Mouse (Mus musculus): ENCODE data around the gene Rrnad1.
"Not testable (repeated sequence)": the region's sequence is repeated elsewhere in the genome, so short reads cannot be mapped to it uniquely, and the experiment has no call there.

Rrnad1 gene

GRCm38 (mm10) chr3:87913891-87914290, 16.6 kb downstream of the Rrnad1 start:
- DNase-seq (ENCODE audit: low spot score): no peak

GRCm38 (mm10) chr3:87913491-87913890, 17.0 kb downstream of the Rrnad1 start:
- DNase-seq (ENCODE audit: low spot score): no peak

- DNase-seq (ENCODE audit: low spot score): peak; percentile 93
Measured at GRCm38 (mm10) chr3:87910573-87911141, 19.9 kb downstream of the Rrnad1 start.

GRCm38 (mm10) chr3:87909874-87910273, 20.6 kb downstream of the Rrnad1 start:
- DNase-seq (ENCODE audit: low spot score): peak; percentile 84

- DNase-seq (ENCODE audit: low spot score): peak; percentile 43
Measured at GRCm38 (mm10) chr3:87909381-87909780, 21.1 kb downstream of the Rrnad1 start.

GRCm38 (mm10) chr3:87907906-87908305, 22.6 kb downstream of the Rrnad1 start:
- DNase-seq (ENCODE audit: low spot score): no peak

- DNase-seq (ENCODE audit: low spot score): peak; percentile 42
Measured at GRCm38 (mm10) chr3:87906981-87907857, 23.3 kb downstream of the Rrnad1 start.

- DNase-seq (ENCODE audit: low spot score): peak; percentile 52
Measured at GRCm38 (mm10) chr3:87906601-87906980, 23.9 kb downstream of the Rrnad1 start.

- peak; percentile 95 for DNase-seq (ENCODE audit: low spot score)
Measured at GRCm38 (mm10) chr3:87905880-87906485, 24.5 kb downstream of the Rrnad1 start, which contains the start of gene Hdgf. Hdgf (plus strand) TSS chr3:87906321.

- no peak for DNase-seq (ENCODE audit: low spot score)
Measured at GRCm38 (mm10) chr3:87903821-87904220, 26.7 kb downstream of the Rrnad1 start.

- not testable (repeated sequence) for DNase-seq (ENCODE audit: low spot score)
Measured at GRCm38 (mm10) chr3:87901959-87902358, 28.6 kb downstream of the Rrnad1 start.

- DNase-seq (ENCODE audit: low spot score): no peak
Measured at GRCm38 (mm10) chr3:87901036-87901624, 29.4 kb downstream of the Rrnad1 start.

- DNase-seq (ENCODE audit: low spot score): no peak
Measured at GRCm38 (mm10) chr3:87899776-87900175, 30.7 kb downstream of the Rrnad1 start.

- no peak for DNase-seq (ENCODE audit: low spot score)
Measured at GRCm38 (mm10) chr3:87899266-87899665, 31.3 kb downstream of the Rrnad1 start.

GRCm38 (mm10) chr3:87893367-87893905, 37.1 kb downstream of the Rrnad1 start:
- no peak for DNase-seq (ENCODE audit: low spot score)

GRCm38 (mm10) chr3:87891481-87891880, 39.0 kb downstream of the Rrnad1 start:
- DNase-seq (ENCODE audit: low spot score): no peak

GRCm38 (mm10) chr3:87887400-87887799, 43.1 kb downstream of the Rrnad1 start:
- DNase-seq (ENCODE audit: low spot score): not testable (repeated sequence)

- no peak for DNase-seq (ENCODE audit: low spot score)
Measured at GRCm38 (mm10) chr3:87886416-87886815, 44.1 kb downstream of the Rrnad1 start.

- no peak for DNase-seq (ENCODE audit: low spot score)
Measured at GRCm38 (mm10) chr3:87886004-87886365, 44.5 kb downstream of the Rrnad1 start.

GRCm38 (mm10) chr3:87885281-87886003, 45.1 kb downstream of the Rrnad1 start, which contains the start of gene Prcc:
Prcc (minus strand) TSS chr3:87885608.
- DNase-seq (ENCODE audit: low spot score): peak; percentile 99

GRCm38 (mm10) chr3:87884708-87885251, 45.7 kb downstream of the Rrnad1 start:
- peak; percentile 52 for DNase-seq (ENCODE audit: low spot score)
